Comparison of ENCODE assay signal across 19 mouse cellular contexts in the genomic region with DNA sequence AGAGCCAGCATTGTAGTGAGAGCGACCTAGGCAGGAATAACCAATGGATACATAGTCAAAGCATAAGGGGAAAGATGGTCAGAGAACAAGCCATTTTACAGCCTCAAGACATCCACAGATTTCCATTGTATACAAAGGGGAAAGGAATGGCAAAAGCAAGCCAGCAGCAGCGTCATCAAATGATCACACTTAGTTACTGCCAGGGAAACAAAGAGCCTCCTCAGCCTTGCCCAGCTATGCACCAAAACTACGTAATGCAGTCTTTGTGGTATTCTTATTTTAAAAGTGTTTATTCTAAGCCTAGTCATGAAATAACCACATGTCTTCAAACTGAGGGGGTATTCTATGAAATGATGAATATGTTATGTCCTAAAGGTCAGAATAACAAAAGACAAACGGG.
A peak's percentile ranks its signal among the peaks of the same experiment; 100 is the strongest.
DNase-seq lines count a peak whose midpoint lies in the region; ATAC-seq lines count a peak whose summit lies in the region.
"Had no signal": no experiment of that assay in that cellular context is flagged by ENCODE, and none has a peak within 500 bp of the region (broad histone marks: within the 10 kb centered on the region; RNA-seq: fewer than 3 reads in every experiment).

No protein-coding gene starts in this region.

- H3K4me2 ChIP-seq in hindbrain, embryonic 13.5 days: no peak overlapping the region
- H3K4me2 ChIP-seq in hindbrain, embryonic 12.5 days (replicated peaks): no peak overlapping the region
- no peak overlapping the region for H3K4me2 ChIP-seq in midbrain, embryonic 16.5 days (ENCODE audit: low read length)
- no peak overlapping the region for H3K4me2 ChIP-seq in midbrain, embryonic 14.5 days (ENCODE audit: low read length)
- H3K4me2 ChIP-seq in forebrain, embryonic 15.5 days (replicated peaks): no peak overlapping the region
- H3K4me2 ChIP-seq: embryonic facial prominence, embryonic 12.5 days; liver, embryonic 12.5 days had no signal

- no peak for DNase-seq in midbrain, embryonic 14.5 days
- peak; percentile 56 to 70 for DNase-seq in lung, postnatal 4 days
- DNase-seq: adrenal gland, postnatal 36 days; cerebellum, postnatal 14 days; gastrocnemius, postnatal 10 days; heart, postnatal 36 days; thymus, postnatal 25 days had no signal

- peak overlapping the region; percentile 44; the same call in 1 of the 2 replicates for H3K27ac ChIP-seq in hindbrain, embryonic 13.5 days
- H3K27ac ChIP-seq in hindbrain, embryonic 12.5 days: no peak overlapping the region
- H3K27ac ChIP-seq in midbrain, embryonic 16.5 days (ENCODE audit: low read length): 0 out of 2 replicates have a peak overlapping the region, but pooled peaks have one; percentile 38
- H3K27ac ChIP-seq in midbrain, embryonic 14.5 days (replicated peaks; ENCODE audit: low read depth, low read length): no peak overlapping the region; the same call in 1 of the 2 replicates
- H3K27ac ChIP-seq in forebrain, embryonic 15.5 days (replicated peaks): peak overlapping the region; percentile 93
- H3K27ac ChIP-seq: embryonic facial prominence, embryonic 12.5 days; heart, embryonic 10.5 days; kidney, postnatal 0 days; limb, embryonic 10.5 days; liver, embryonic 12.5 days had no signal

- no peak overlapping the region for H3K9ac ChIP-seq in hindbrain, embryonic 13.5 days
- H3K9ac ChIP-seq in hindbrain, embryonic 12.5 days: no peak overlapping the region
- no peak overlapping the region for H3K9ac ChIP-seq in midbrain, embryonic 16.5 days (ENCODE audit: low read depth, low read length)
- no peak overlapping the region for H3K9ac ChIP-seq in midbrain, embryonic 14.5 days (replicated peaks; ENCODE audit: low read length)
- no peak overlapping the region for H3K9ac ChIP-seq in forebrain, embryonic 15.5 days (replicated peaks)
- H3K9ac ChIP-seq: embryonic facial prominence, embryonic 12.5 days; liver, embryonic 12.5 days had no signal

- no peaks in the 10 kb centered on the region for H3K27me3 ChIP-seq in hindbrain, embryonic 13.5 days
- H3K27me3 ChIP-seq in hindbrain, embryonic 12.5 days: no peaks in the 10 kb centered on the region
- H3K27me3 ChIP-seq in midbrain, embryonic 16.5 days (ENCODE audit: control insufficient read depth, insufficient read depth, low read depth, low read length): no peaks in the 10 kb centered on the region
- H3K27me3 ChIP-seq in midbrain, embryonic 14.5 days (ENCODE audit: control insufficient read depth, insufficient read depth, low read length): no peaks in the 10 kb centered on the region
- H3K27me3 ChIP-seq in forebrain, embryonic 15.5 days: no peaks in the 10 kb centered on the region
- H3K27me3 ChIP-seq: CH12.LX; embryonic facial prominence, embryonic 12.5 days; liver, embryonic 12.5 days had no signal

- H3K9me3 ChIP-seq in hindbrain, embryonic 13.5 days: no peaks in the 10 kb centered on the region
- no peaks in the 10 kb centered on the region for H3K9me3 ChIP-seq in hindbrain, embryonic 12.5 days (replicated peaks)
- no peaks in the 10 kb centered on the region for H3K9me3 ChIP-seq in midbrain, embryonic 16.5 days (replicated peaks; ENCODE audit: control insufficient read depth, low read length, poor library complexity, severe bottlenecking)
- no peaks in the 10 kb centered on the region for H3K9me3 ChIP-seq in midbrain, embryonic 14.5 days (ENCODE audit: control insufficient read depth, low read length)
- H3K9me3 ChIP-seq in forebrain, embryonic 15.5 days: no peaks in the 10 kb centered on the region
- H3K9me3 ChIP-seq: embryonic facial prominence, embryonic 12.5 days; heart, embryonic 10.5 days; limb, embryonic 10.5 days; liver, embryonic 12.5 days had no signal

- no peaks in the 10 kb centered on the region for H3K36me3 ChIP-seq in hindbrain, embryonic 13.5 days
- no peaks in the 10 kb centered on the region for H3K36me3 ChIP-seq in hindbrain, embryonic 12.5 days
- no peaks in the 10 kb centered on the region for H3K36me3 ChIP-seq in midbrain, embryonic 16.5 days (ENCODE audit: control insufficient read depth, insufficient read depth, low read length)
- H3K36me3 ChIP-seq in midbrain, embryonic 14.5 days (ENCODE audit: control insufficient read depth, insufficient read depth, low read length): no peaks in the 10 kb centered on the region
- H3K36me3 ChIP-seq in forebrain, embryonic 15.5 days: no peaks in the 10 kb centered on the region
- H3K36me3 ChIP-seq: embryonic facial prominence, embryonic 12.5 days; heart, embryonic 10.5 days; limb, embryonic 10.5 days; liver, embryonic 12.5 days had no signal

- 57% methylated on average over 4 of the region's 4 CpGs for WGBS in hindbrain, embryonic 13.5 days
- WGBS in hindbrain, embryonic 12.5 days: 53% methylated on average over 4 of the region's 4 CpGs
- WGBS in midbrain, embryonic 16.5 days: 53% methylated on average over 4 of the region's 4 CpGs
- 57% methylated on average over 4 of the region's 4 CpGs for WGBS in midbrain, embryonic 14.5 days
- WGBS in forebrain, embryonic 15.5 days: 31% methylated on average over 4 of the region's 4 CpGs

- H3K4me1 ChIP-seq in hindbrain, embryonic 13.5 days (replicated peaks): peaks cover 61% of the 10 kb centered on the region
- peaks cover 49% of the 10 kb centered on the region for H3K4me1 ChIP-seq in hindbrain, embryonic 12.5 days
- peaks cover 49% of the 10 kb centered on the region for H3K4me1 ChIP-seq in midbrain, embryonic 16.5 days (ENCODE audit: control insufficient read depth, insufficient read depth, low read length)
- peaks cover 41% of the 10 kb centered on the region for H3K4me1 ChIP-seq in midbrain, embryonic 14.5 days (ENCODE audit: control insufficient read depth, insufficient read depth, low read length)
- H3K4me1 ChIP-seq in forebrain, embryonic 15.5 days: peaks cover 59% of the 10 kb centered on the region
- H3K4me1 ChIP-seq: liver, embryonic 12.5 days had no signal

- no peak for ATAC-seq in hindbrain, embryonic 13.5 days (ENCODE audit: low FRiP score)
- no peak for ATAC-seq in hindbrain, embryonic 12.5 days (ENCODE audit: low FRiP score)
- ATAC-seq in midbrain, embryonic 16.5 days: no peak
- no peak for ATAC-seq in midbrain, embryonic 14.5 days (ENCODE audit: low FRiP score, low TSS enrichment)
- ATAC-seq in forebrain, embryonic 15.5 days (replicated peaks): no peak
- no peak for ATAC-seq in activated CD4-positive, CD25-positive, alpha-beta regulatory T cell, adult 4 months
- no peak for ATAC-seq in inflammation-experienced regulatory T-cells, adult 6 months
- ATAC-seq: liver, embryonic 12.5 days had no signal

- H3K4me3 ChIP-seq in hindbrain, embryonic 13.5 days: no peak overlapping the region
- no peak overlapping the region for H3K4me3 ChIP-seq in hindbrain, embryonic 12.5 days
- no peak overlapping the region for H3K4me3 ChIP-seq in midbrain, embryonic 16.5 days (ENCODE audit: low read depth, low read length)
- no peak overlapping the region for H3K4me3 ChIP-seq in midbrain, embryonic 14.5 days (replicated peaks; ENCODE audit: low read depth, low read length)
- H3K4me3 ChIP-seq in forebrain, embryonic 15.5 days: no peak overlapping the region
- H3K4me3 ChIP-seq: embryonic facial prominence, embryonic 12.5 days; heart, embryonic 10.5 days; limb, embryonic 10.5 days; liver, embryonic 12.5 days had no signal

Comparison
In these comparisons a context has a peak if more than half of its experiments do, and no peak if none do; other contexts are left out.
1. H3K27ac ChIP-seq: peak in hindbrain, embryonic 13.5 days (single experiment), midbrain, embryonic 16.5 days (single experiment) and forebrain, embryonic 15.5 days (single experiment); none in hindbrain, embryonic 12.5 days (single experiment) and midbrain, embryonic 14.5 days (single experiment).